Mouse (Mus musculus): Measurements from ENCODE around the gene Pdk1. TPM values are rescaled to one million over a fixed set of nuclear protein-coding genes. Genes with fewer than 3 reads are reported as not detected.
"Not testable (repeated sequence)": the region's sequence is repeated elsewhere in the genome, so short reads cannot be mapped to it uniquely, and the experiment has no call there.

Pdk1 gene
- polyA plus RNA-seq, 1 experiment from 2014 or later, result 35.4 TPM

DNA sequence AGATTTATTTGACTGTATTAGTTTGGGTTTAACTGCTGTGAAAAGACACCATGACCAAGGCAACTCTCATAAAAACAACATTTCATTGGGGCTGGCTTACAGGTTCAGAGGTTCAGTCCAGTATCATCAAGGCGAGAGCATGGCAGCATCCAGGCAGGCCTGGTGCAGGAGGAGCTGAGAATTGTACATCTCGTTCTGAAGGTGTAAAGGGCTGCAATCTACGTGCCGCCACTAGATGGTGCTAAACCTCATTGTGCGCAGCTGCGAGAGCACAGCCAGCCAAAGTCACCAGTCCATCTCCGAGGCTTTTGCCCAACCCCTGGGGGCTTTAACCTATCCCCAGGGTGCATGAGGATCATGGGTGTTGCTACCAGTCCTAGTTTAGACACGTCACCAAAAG lies 20.9 kb upstream of the Pdk1 start:
- not testable (repeated sequence) for H3K4me2 ChIP-seq (replicated peaks; ENCODE audit: low read depth); H3K36me3 ChIP-seq (ENCODE audit: control insufficient read depth, insufficient read depth, low read length); H3K4me3 ChIP-seq (ENCODE audit: low read depth, low read length); H3K4me1 ChIP-seq (replicated peaks; ENCODE audit: control insufficient read depth, insufficient read depth); H3K27ac ChIP-seq (replicated peaks); H3K9me3 ChIP-seq (ENCODE audit: control insufficient read depth, low read length); ATAC-seq (ENCODE audit: low FRiP score, low TSS enrichment); H3K9ac ChIP-seq (ENCODE audit: low read length); DNase-seq (ENCODE audit: low spot score); H3K27me3 ChIP-seq (ENCODE audit: control insufficient read depth, insufficient read depth, low read length)
- WGBS, result 5% methylated on average over 5 of the region's 8 CpGs
- peak; percentile 60 for TF ChIP-seq CTCF (IDR thresholded peaks at IDR 0.05; ENCODE audit: low read depth)

DNA sequence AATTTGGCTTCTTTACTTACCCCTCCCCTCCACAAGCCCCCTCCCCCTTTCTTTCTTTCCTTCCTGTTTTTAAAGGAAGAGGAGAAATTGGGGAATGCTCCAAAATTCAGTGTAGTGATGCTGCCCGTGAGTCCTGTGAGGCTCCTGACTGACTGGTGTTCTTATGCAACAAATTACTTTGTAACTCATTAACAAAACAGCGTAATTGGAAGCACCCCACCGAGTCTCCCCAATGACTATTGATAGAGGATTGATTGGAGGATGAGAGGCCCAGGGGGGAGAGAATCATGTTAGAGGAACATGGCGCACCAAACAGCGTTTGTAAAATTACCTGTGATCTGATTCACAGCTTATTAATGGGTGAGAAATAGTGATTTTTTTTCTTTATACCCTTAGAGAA lies 17.9 kb upstream of the Pdk1 start:
- TF ChIP-seq EP300 (optimal IDR thresholded peaks at IDR 0.05) (no peak), CTCF (IDR thresholded peaks at IDR 0.05; ENCODE audit: low read depth) (no peak)
- DNase-seq (ENCODE audit: low spot score) (no peak), ATAC-seq (ENCODE audit: low FRiP score, low TSS enrichment) (no peak)
- WGBS, result 85% methylated on average over 5 of the region's 5 CpGs
- H3K4me1 ChIP-seq (replicated peaks; ENCODE audit: control insufficient read depth, insufficient read depth), result no peaks in the 10 kb centered on the region
- no peak overlapping the region for H3K27ac ChIP-seq (replicated peaks)
- H3K9ac ChIP-seq (ENCODE audit: low read length), result no peak overlapping the region
- H3K4me2 ChIP-seq (replicated peaks; ENCODE audit: low read depth), result no peak overlapping the region
- H3K9me3 ChIP-seq (ENCODE audit: control insufficient read depth, low read length), result no peaks in the 10 kb centered on the region
- H3K36me3 ChIP-seq (ENCODE audit: control insufficient read depth, insufficient read depth, low read length), result peaks cover 7% of the 10 kb centered on the region; the same call in 1 of the 2 replicates
- no peaks in the 10 kb centered on the region for H3K27me3 ChIP-seq (ENCODE audit: control insufficient read depth, insufficient read depth, low read length)
- H3K4me3 ChIP-seq (ENCODE audit: low read depth, low read length), result no peak overlapping the region

DNA sequence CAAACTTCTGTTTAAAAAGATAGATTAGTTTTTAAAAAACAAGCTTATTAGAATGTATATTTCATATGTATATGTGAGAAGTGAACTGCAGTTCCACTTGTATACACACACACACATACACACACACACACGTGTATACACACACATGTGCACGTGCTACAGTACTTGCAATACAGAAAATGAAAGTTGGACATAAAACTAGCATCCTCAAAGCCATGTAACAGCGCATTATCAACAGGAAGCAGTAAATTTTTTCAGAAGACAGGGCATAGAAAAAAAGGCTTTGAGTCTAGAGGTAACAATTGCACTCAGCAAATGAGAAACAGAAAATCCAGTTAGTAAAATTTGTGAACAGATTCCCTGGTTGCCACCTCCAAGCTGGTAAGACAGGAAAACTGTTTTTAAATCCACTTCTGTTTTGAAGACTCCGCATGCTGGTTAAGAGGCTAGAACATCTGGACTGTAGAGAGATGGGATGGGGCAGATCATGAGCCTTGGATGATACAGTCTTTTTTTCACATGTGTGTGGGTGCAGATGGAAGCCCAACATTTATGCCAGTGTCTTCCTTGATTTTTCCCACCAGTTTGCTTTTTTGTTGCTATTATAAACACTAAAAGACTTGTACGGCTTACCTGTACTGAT lies 9.4 kb upstream of the Pdk1 start:
- TF ChIP-seq CTCF (IDR thresholded peaks at IDR 0.05; ENCODE audit: low read depth) (no peak), EP300 (optimal IDR thresholded peaks at IDR 0.05) (no peak)
- Histone ChIP-seq H3K4me2 (replicated peaks; ENCODE audit: low read depth) (no peak overlapping the region), H3K36me3 (ENCODE audit: control insufficient read depth, insufficient read depth, low read length) (no peaks in the 10 kb centered on the region), H3K4me1 (replicated peaks; ENCODE audit: control insufficient read depth, insufficient read depth) (no peaks in the 10 kb centered on the region), H3K4me3 (ENCODE audit: low read depth, low read length) (no peak overlapping the region), H3K9me3 (ENCODE audit: control insufficient read depth, low read length) (no peaks in the 10 kb centered on the region), H3K9ac (ENCODE audit: low read length) (no peak overlapping the region), H3K27ac (replicated peaks) (no peak overlapping the region), H3K27me3 (ENCODE audit: control insufficient read depth, insufficient read depth, low read length) (no peaks in the 10 kb centered on the region)
- no peak for DNase-seq (ENCODE audit: low spot score)
- ATAC-seq (ENCODE audit: low FRiP score, low TSS enrichment), result no peak
- WGBS, result 81% methylated on average over 5 of the region's 5 CpGs

DNA sequence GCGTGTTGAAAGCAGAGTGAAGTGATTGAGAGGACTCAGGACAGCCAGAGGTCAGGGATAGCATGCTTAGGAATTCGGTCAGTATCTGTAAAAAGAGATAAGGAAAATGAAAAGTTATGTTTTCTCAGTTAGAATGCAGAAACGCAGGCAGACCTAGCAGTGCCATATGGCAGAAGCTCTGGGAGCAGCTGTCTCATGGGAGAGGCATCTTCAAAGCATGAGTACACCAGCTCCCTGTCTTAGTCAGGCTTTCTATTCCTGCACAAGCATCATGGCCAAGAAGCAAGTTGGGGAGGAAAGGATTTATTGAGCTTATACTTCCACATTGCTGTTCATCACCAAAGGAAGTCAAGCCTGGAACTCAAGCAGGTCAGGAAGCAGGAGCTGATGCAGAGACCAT lies 8.0 kb upstream of the Pdk1 start:
- H3K4me2 ChIP-seq (replicated peaks; ENCODE audit: low read depth), result no peak overlapping the region
- H3K4me3 ChIP-seq (ENCODE audit: low read depth, low read length), result no peak overlapping the region
- no peak for ATAC-seq (ENCODE audit: low FRiP score, low TSS enrichment)
- no peak for DNase-seq (ENCODE audit: low spot score)
- H3K4me1 ChIP-seq (replicated peaks; ENCODE audit: control insufficient read depth, insufficient read depth), result no peaks in the 10 kb centered on the region
- no peak overlapping the region for H3K9ac ChIP-seq (ENCODE audit: low read length)
- 25% methylated on average over 3 of the region's 3 CpGs for WGBS
- no peaks in the 10 kb centered on the region for H3K36me3 ChIP-seq (ENCODE audit: control insufficient read depth, insufficient read depth, low read length)
- TF ChIP-seq CTCF (IDR thresholded peaks at IDR 0.05; ENCODE audit: low read depth) (no peak), EP300 (optimal IDR thresholded peaks at IDR 0.05) (no peak)
- no peak overlapping the region for H3K27ac ChIP-seq (replicated peaks)
- H3K27me3 ChIP-seq (ENCODE audit: control insufficient read depth, insufficient read depth, low read length), result no peaks in the 10 kb centered on the region
- H3K9me3 ChIP-seq (ENCODE audit: control insufficient read depth, low read length), result no peaks in the 10 kb centered on the region

DNA sequence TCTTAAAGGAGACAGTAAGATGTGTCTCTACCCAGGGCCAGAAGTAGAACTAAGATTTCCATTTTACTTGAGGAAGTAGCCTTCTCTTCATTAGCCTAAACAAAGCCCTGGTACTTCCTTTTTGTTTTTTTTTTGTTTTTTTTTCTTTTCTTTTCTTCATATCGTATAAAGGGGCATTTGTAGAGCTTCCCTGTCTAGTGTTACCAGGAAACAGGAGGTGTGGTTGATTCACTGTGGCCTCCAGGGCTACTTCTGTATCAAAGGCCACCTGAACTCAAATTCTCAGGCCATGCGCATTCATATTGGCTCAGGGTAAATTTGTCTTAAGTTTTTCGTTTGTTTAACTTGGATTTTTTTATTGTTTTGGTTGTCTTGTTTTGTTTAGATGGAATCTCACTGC lies 7.1 kb upstream of the Pdk1 start:
- no peaks in the 10 kb centered on the region for H3K27me3 ChIP-seq (ENCODE audit: control insufficient read depth, insufficient read depth, low read length)
- DNase-seq (ENCODE audit: low spot score), result no peak
- no peak overlapping the region for H3K9ac ChIP-seq (ENCODE audit: low read length)
- H3K4me1 ChIP-seq (replicated peaks; ENCODE audit: control insufficient read depth, insufficient read depth), result no peaks in the 10 kb centered on the region
- 47% methylated on average over 3 of the region's 3 CpGs for WGBS
- TF ChIP-seq EP300 (optimal IDR thresholded peaks at IDR 0.05), result no peak
- no peaks in the 10 kb centered on the region for H3K36me3 ChIP-seq (ENCODE audit: control insufficient read depth, insufficient read depth, low read length)
- H3K27ac ChIP-seq (replicated peaks), result no peak overlapping the region
- no peak overlapping the region for H3K4me2 ChIP-seq (replicated peaks; ENCODE audit: low read depth)
- H3K9me3 ChIP-seq (ENCODE audit: control insufficient read depth, low read length), result no peaks in the 10 kb centered on the region
- H3K4me3 ChIP-seq (ENCODE audit: low read depth, low read length), result no peak overlapping the region
- ATAC-seq (ENCODE audit: low FRiP score, low TSS enrichment), result 0 out of 2 replicates have a peak, but pooled peaks have one; percentile 49

DNA sequence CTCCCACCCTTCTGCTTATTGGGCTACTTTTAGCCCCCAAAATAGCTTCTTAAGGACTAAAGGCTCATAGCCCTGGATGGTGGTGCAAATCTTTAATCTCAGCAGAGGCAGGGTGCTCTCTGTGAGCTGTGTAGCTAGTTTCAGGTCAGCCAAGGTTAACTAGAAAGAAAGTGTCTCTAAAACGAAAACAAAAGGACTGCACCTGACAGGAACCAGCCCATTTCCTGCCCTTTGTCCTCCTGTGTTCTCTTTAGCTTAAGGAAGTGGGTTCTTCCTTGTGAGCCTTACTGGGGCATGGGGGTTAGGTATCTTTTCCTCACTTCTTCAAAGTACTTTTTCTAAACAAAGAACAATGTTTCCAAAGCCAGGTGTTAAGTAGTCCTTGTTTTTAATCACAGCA lies 6.5 kb upstream of the Pdk1 start:
- WGBS, result 45% methylated on average over 1 of the region's 1 CpGs
- H3K27me3 ChIP-seq (ENCODE audit: control insufficient read depth, insufficient read depth, low read length), result no peaks in the 10 kb centered on the region
- H3K9ac ChIP-seq (ENCODE audit: low read length), result no peak overlapping the region
- no peak overlapping the region for H3K27ac ChIP-seq (replicated peaks)
- TF ChIP-seq CTCF (IDR thresholded peaks at IDR 0.05; ENCODE audit: low read depth) (no peak), EP300 (optimal IDR thresholded peaks at IDR 0.05) (no peak)
- H3K9me3 ChIP-seq (ENCODE audit: control insufficient read depth, low read length), result no peaks in the 10 kb centered on the region
- no peak for DNase-seq (ENCODE audit: low spot score)
- no peak for ATAC-seq (ENCODE audit: low FRiP score, low TSS enrichment)
- no peak overlapping the region for H3K4me2 ChIP-seq (replicated peaks; ENCODE audit: low read depth)
- no peaks in the 10 kb centered on the region for H3K36me3 ChIP-seq (ENCODE audit: control insufficient read depth, insufficient read depth, low read length)
- no peak overlapping the region for H3K4me3 ChIP-seq (ENCODE audit: low read depth, low read length)
- no peaks in the 10 kb centered on the region for H3K4me1 ChIP-seq (replicated peaks; ENCODE audit: control insufficient read depth, insufficient read depth)

All from stomach, postnatal 0 days (tissue).